Mouse (Mus musculus) cerebellum, adult 18-20 months (tissue): ENCODE data around the gene Ppp2r3a.
A peak's percentile ranks its signal among the peaks of the same experiment; 100 is the strongest.

Experiments used
- DNase-seq, 2 experiments: peaks; one replicate each; pipeline ENCODE4 v3.0.0; 2021

Ppp2r3a gene

DNA sequence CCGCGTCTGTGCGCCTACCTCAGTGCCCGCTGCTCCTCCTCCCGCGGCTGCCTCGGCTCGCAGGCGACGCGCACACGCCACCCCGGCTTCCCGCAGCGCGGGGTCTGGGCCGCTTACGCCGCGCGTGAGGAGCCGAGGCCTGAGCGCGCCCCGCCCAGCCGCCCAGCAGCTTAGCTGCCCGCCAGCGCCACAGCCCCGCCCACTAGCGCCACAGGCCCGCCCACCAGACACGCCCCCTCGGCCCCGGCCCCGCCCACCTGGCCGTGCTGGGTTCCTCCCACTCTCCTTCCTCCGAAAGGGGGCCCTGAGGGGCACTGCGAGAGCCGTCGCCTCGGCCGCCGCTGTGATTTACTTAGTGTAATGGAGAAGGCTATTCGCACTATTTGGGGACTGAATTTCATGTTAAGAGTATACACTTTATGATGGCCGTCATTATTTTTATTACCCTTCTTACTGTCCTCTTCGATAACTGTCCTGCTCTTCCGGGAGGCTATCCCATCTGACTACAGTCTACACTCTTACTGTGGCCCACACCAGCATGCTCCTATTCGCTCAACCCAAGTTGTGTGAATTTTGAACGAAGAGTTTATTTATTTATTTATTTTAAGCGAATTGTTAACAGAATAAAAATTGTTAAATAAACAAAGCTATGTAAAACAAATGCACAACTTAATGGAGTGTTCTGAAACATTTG is at the start of gene Ppp2r3a:
Gene Ppp2r3a, minus strand, starts transcription at position 152 of the 694 bp plus-strand sequence.
- DNase-seq: peak; percentile 92 to 98

DNA sequence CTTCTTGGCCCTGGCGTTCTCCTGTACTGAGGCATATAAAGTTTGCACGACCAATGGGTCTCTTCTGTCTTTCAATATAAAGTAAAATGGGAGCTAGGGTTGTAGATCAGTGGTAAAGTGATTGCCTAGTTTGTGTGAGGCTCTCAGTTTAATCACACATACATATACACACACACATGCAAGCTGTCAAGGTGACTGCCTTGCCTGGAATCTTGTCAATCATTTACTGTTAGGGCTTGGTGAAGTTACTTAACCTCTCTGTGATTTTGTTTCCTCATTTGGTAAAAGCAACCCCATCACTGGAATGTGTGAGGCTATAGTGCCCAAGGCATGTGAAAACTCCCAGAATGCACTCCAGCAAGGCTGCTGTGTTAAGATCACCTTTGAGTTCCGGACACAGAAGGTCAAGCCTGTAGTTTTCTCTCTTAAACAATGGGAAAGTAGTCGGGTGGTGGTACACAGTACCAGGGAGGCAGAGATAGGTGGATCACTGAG is 48.9 kb upstream of the Ppp2r3a start:
- no peak for DNase-seq

DNA sequence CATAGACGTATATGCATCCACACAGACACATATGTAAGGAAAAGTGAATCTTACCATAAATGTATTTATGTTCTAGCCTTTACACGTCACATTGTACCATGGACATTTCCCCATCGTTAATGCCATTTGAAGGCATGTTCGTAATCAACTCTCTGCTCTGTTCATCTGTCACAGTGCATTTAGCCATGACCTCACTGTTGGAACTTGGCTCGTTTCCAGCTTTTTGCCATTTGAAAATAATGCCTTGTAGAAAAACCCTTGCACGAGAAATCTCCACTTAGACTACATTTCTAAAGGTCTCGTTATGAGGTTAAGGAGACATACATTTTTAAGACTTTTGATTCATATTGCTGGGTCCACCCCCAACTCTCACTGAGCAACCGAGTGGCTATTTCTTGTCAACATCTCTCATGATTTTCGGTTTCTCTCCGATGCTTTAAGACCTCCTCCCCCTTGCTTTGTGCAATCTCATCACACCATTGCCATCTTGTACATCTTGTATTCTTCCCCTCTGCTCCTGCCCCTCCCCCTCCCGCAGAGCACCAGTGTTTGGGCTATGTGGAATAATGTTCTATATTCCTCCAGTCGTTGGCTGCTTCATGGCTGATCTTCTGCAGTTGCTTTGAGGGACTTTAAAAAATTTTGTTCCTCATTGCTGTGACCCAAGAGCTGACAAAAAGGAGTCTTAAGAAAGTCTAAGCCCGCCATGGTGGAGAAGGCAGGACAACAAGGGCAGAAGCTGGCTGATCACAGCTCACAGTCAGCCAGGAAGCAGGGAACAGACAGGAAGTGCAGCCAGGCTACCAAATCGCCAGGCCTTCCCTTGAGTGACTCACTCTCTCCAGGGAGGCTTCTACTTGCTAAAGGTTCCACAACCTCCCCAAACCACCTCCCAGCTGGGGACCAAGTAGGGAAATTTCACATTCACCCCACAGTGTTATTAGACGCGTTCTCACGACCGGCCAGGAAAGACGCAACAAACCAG is 40.4 kb upstream of the Ppp2r3a start:
- peak; percentile 19 to 31 for DNase-seq

DNA sequence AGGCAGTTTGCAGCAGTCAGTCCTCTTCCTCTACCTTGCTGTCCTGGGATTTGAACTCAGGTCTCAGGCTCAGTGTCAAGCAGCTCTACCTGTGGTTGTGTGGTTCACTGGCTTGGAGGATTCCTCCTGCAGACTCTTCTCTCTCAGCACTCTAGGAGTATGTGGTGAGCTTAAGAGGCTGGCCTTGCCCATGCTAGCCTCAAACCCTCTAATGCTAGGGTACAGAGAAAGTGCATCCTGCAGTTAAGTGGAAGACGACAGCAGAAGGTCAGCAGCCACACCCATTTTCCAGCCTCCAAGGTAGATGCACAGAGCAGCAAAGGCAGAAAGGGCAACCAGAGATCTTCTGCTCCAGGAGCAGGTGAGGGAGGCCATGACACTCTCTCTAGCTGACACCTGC is 39.3 kb upstream of the Ppp2r3a start:
- no peak for DNase-seq

DNA sequence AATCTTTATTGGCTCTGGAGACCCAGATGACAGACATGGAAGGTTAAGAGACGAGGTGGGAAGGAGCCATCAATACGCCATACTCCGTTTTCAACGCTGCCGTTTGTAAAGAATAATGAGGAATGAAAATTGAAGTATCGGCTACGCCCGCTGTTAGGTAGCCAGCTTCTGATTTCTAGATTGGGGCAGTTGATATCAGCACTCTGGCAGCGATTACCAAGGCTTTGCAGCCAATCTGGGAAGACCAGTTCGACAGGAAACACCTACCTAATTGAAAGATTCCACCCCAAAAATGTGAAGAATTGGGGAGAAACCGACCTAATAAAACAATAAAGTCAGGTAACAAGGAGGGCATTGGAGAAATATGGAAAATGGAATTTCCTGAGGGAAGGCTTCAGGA is 38.2 kb upstream of the Ppp2r3a start:
- DNase-seq: no peak

DNA sequence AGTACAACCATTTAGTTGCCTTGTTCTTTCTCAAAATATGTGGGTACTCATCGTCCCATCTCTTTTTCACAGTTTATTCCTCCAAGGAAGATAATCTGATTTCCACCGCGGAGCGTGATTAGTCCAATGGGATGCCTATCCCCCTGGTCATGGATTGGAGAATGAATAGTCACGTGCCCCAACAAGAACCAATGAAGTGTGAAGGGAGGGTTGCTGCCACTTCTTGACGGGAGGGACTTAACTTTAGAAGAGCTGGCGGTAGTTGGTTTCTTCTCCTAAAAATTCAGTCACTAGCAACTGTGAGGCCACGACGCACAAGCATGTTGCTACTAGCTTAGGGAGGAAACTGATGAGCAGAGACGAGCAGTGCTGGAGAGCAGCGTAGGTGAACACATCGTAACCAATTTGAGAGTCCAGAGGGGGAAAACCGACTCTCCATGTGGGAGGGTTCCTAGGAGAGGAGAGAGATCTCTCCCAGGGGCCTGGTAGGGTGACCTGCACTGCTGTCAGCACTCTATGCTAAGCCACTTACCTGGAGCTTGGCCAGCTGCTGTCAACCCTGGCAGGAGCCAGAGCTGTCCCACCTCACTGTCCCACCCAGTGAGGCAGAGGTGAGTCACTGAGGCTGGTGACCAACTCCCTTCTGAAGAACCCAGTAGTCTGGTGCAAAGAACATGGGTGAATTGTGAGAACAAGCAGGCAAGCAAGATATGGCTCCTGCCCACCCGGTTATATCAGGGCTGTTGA is 37.5 kb upstream of the Ppp2r3a start:
- no peak for DNase-seq

DNA sequence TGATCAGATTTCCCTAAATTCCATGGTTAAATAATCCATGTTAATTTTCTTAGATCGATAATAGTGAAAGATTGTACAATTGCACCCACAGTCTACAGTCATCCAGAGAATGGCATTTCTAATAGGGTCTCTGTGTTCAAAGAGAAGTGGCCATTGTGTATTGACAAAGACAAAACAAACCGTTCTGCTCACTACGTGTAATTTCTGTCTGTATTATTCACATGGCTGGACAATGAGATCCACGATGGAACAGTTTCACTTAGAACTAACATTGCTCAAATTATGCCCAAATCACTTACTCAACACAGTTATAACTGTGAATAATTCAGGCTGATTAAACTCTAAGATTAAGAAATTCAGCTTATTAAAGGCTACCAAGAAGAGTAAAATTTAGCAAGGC is 35.2 kb upstream of the Ppp2r3a start:
- DNase-seq: no peak

DNA sequence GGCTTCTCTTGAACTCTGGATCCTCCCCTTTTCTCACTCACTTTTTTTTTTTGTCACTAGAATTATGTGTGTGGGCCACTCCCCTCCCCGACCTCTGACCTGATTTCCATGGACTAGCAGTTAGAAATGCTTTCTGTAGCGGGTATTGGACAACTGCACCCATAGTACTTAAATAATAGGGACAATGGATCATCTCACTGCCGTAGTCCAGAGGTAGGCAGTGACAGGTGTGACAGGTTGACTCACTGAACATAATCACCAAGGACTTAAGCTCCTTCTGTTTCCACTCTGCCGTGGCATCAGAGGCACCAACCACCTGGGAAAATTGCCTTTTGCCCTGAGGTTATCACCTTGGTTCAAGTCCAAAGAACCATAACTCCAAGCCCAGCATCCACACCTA is 32.5 kb upstream of the Ppp2r3a start:
- DNase-seq: no peak

DNA sequence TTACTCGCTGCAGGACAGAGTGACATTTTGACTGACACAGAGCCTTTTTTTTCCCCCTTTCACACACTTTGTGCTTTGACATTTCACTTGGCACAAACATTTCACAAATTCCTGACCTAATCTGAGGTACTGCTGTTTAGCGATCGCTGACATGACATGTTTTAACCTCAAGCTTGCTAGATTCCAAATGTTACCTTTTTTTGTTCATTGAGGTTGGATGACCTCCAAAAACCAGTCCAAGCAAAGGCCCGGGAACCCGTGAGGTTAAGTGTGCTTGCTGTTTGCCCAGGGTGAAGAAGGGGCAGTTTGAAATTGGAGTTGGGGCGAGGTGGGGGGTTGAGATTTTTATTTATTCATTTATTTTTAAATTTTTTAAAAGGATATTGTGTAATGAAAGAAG is 31.1 kb upstream of the Ppp2r3a start:
- DNase-seq: no peak

DNA sequence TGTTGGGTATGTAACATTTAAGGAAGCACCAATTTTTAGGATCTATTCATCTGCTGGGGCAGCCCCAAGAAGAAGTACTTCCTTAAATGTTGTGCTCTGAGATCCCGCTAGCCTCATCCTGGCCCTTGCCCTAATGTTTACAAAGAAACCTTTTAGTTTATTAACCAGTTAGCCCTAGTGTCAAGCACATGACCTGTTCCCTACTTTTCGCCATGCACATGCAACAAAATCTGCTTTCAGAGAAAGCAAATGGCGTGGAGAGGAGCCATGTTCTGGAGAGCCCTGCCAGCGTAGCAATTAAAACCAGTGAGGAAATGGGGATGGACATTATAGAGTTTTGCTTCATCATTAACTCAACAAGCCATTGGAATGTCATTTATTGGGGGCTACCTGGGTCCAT is 30.3 kb upstream of the Ppp2r3a start:
- no peak for DNase-seq

DNA sequence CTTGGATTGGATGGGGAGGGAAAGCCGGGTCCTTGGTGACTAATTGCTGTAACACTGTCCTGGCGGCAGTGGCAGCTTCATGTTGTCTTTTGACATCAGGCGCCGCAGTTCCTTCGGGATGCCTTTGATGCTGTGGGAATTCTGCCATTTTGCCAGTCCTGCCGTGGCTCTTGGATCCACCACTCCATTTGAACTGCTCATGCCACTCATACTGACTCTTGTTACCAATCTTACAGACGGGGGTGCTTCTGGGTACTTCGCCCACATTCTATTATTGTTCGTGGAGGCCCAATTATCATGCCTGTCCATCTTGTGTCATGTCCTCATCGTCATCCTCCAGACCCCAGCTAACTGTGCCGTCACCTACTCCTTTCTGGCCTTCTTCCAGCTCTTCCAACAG is 29.7 kb upstream of the Ppp2r3a start:
- DNase-seq: no peak

DNA sequence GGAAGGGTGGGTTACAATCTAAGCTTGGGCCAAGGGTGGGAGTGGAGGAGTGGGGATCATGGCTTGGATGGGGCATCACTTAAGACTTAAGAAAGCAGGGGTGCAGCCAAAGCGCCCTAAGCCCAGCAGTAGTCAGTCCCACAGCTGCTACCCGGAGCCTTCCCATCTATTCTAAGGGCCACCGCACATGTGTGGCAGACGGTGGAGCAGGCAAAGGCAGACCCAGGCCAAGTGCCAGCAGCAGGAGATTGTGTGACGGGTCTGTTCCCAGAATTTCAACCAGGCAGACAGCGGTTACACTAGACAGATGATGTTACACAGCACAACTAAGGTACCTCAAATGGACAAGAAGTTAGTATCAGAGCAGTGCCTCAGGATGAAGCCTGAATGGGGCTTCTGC is 29.3 kb upstream of the Ppp2r3a start:
- DNase-seq: no peak

DNA sequence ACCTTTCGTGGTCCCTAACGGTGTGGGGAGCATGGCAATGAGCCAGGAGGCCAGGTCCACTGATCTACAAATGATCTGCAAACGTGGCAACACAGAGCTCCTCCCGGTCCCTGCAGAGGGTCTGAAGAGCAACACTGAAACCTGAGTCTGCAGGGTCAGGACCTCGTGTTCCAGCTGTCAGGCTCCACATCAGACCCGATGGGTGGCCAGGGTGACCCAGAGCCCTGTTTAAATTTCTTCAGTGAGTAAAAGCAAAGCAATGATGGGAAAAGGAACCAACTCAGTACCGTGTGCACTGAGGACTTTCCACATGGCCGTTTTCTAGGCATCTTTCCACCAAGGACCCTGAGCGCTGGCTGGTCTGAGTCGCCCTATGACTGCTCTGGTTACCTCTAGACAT is 28.6 kb upstream of the Ppp2r3a start:
- DNase-seq: no peak

DNA sequence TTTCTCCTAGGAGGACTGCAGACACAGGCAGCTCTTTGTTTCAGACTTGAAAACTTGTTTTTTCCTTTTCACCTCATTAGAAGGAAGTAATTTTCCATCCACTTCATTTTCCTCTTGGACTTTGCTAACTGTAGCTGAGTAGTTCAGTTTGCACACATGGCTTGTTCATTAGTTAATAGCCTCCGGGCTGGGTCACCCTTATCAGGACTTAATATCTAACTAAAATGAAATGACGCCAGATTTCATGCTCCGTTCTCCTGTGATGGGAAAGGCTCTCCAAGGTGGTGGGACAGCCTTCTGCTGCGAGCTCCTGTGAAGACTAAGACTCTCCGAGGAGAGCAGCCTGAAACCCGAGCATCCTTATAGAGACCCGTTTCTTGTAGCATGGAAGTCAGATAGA is 21.1 kb upstream of the Ppp2r3a start:
- DNase-seq: no peak

DNA sequence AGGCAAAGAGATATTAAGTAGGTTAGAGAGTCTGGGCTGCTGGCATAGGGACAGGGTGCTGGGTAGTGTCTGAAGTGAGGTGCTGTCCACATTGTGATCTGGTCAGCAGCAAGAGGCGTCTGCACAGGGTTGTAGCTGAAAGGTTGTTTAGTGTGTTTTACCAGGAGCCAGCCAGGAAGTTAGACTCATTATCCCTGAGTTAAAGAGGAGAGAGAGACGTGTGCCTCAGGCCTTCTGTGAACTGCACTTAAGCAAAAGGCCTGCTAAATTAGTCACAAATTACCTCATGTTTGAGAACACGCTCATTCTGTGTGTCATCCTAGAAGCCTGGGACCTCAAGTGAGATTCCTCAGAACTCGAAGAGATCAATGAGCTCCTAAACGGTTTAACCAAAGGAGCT is 18.4 kb upstream of the Ppp2r3a start:
- no peak for DNase-seq

DNA sequence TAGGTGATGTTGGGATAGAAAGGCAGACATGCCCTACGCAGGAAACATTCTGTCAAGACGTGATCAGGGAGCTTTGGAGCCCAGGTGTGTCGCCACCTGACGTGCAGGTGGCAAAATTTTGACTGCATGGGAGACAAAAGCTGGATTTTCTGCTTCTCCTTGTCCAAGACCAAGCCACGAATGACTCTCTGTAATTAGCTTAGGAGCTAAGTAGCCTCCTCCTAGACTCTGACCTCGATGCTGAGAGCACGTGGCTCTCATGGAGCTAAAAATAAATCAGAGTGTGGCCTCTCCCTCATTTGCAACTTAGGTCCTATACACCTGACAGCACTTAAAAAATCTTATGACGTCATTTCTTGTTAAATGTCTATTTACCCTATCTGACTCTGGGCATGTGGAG is 14.4 kb upstream of the Ppp2r3a start:
- DNase-seq: no peak

DNA sequence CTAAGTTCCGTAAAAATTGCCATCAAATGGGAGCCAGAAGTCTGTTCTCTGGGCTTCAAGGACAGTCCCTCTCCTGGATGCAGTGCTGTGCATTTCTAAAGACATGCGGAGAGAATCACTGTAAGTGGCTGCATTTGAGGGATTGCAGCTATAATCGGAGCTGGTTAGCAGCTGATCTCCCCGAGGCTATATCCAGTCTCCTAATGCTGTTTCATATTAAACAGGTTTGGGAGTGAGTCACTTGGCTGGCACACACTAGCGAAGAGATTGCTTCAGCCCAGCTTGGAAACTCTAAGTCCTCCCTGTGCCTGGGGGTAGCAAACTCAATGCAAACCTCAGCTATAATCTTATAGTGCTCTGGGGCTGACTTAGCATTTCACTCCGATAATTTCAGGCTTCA is 14.0 kb upstream of the Ppp2r3a start:
- DNase-seq: no peak

DNA sequence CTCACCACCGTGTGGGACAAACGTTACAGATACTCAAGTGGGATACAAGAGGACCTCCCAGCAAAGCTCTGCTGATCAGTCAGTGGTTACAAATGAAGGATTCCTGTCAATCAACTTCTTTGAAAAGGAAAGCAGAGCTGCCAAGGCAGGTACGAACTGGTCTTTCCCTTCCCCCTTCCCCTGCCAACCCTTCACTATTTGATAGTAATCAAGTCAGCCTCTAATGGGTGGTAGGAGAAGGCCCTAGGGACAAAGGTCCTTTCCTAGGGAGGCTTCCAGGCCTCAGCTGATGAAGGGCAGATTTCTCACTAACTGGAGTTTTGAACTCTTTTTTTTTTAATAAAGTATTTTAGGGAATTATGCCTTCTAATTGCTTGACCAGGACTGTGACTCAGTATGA is 11.2 kb upstream of the Ppp2r3a start:
- no peak for DNase-seq

DNA sequence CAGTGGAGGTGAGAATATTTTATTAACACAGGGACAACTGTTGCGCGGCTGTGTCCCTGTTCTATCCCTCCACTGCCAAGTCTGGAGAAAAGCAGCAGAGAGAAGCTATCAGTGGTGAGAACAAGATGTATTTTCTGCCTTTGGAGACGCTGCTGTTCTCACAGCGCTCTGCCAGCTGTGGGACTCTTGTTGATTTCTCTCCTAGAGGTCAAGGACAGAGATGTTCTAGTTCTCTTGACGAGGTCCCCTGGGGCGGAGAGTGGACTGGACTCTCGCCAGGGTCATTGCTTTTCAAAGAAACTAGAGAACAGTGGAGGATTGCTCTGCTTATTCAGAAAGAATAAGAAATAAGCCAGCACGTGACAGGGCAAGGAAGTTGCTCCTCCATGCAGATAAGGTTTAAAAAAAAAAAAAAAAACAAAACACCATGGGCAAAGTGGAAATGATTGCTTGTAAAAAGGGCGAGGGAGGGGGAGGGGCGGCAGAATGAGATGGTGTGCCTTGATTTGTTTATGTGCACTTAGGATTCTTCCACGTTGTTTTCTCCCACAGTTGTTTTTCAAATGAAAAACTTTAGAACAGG is 10.5 kb upstream of the Ppp2r3a start:
- DNase-seq: no peak

DNA sequence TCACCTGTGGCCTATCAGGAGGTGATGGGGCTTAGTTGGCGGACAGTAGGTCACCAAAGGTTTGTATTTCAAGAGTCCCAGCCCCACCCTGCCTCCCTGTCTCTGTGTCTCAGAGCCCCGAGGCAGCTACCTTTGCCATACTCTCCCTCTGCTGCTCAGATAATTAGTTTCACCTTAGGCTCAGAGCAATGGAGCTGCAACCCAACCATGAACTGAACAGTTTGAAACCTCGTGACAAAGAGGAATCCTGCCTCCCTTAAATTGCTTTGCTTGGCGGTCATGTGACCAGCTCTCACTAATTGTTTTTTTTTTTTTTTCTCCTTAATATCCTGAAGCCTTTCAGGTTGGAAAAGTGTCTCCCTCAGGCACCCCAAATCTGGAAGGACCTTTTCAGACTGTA is 9.8 kb upstream of the Ppp2r3a start:
- no peak for DNase-seq

DNA sequence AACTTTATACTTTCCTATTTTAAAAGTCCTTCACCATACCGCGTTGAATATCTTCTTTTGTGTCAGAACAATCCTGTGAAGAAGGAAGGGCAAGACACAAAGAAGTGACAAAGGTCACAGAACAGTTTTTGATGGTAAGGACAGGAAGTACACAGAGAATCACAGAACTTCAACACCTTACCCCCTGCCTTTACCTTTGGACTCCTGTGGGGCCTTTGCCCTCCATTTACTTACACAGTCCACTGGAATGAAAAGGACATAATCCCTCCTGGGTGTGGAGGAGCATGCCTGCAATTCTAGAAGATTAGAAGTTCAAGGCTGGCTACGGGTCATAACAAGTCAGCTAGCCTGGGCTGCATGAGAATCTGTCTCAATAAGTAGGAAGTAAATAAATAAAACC is 1.5 kb upstream of the Ppp2r3a start:
- DNase-seq: no peak

DNA sequence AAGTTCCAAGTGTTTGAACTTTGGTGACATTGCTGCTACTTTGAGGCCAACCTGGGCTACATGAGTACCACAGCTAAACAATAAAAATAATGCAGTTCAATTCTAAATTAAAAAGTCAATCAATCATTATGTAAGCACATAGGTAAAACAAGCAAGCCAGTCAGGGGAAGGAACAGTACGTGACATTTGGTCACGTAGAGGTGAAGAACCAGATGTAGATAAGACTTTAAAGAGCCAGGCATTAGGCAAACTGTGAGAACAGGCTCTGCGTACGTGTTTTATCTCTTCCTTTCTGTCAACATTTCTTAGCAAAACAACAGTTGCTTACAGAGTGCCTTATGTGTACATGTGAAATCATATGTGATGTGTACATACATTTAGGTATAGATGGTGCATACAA is 946 bp upstream of the Ppp2r3a start:
- no peak for DNase-seq
